Mouse (Mus musculus) common myeloid progenitor, adult 5-6 weeks (primary cell): ENCODE data around the gene Gnmt. TPM values are rescaled to one million over a fixed set of nuclear protein-coding genes. Genes with fewer than 3 reads are reported as not detected.

ENCODE experiments used
- total RNA-seq: library from RNA; stranded (forward); fragments of 200-1000, 187-1606 nt; gene quantifications from 2 replicates; pipeline ENCODE4 v1.2.3, GENCODE M21; 2017

The Gnmt gene
- total RNA-seq, 1 experiment from 2014 or later: not detected

Other genes with a start within 250 kb of the Gnmt start
- not detected in 2 replicates for gene Ttbk1, start 241.5 kb downstream of the Gnmt start, total RNA-seq
- 13.3 and 14.5 TPM in 2 replicates for gene Dnph1, start 232.5 kb downstream of the Gnmt start, total RNA-seq
- 17.3 and 21.2 TPM in 2 replicates for gene Cul9, start 182.8 kb downstream of the Gnmt start, total RNA-seq
- gene Srf, start 173.0 kb downstream of the Gnmt start, total RNA-seq: 32.5 and 35.4 TPM in 2 replicates
- 5.7 and 6.7 TPM in 2 replicates for gene Ptk7, start 99.7 kb downstream of the Gnmt start, total RNA-seq
- gene Klc4, start 83.1 kb downstream of the Gnmt start, total RNA-seq: 6.1 and 6.9 TPM in 2 replicates
- gene Mrpl2, start 82.9 kb downstream of the Gnmt start, total RNA-seq: 102 and 113 TPM in 2 replicates
- gene Cul7, start 78.8 kb downstream of the Gnmt start, total RNA-seq: 13.8 and 22.7 TPM in 2 replicates
- 46.2 and 51.9 TPM in 2 replicates for gene Rrp36, start 54.8 kb downstream of the Gnmt start, total RNA-seq
- 63.6 and 86.9 TPM in 2 replicates for gene Mea1, start 50.4 kb downstream of the Gnmt start, total RNA-seq
- gene Klhdc3, start 48.3 kb downstream of the Gnmt start, total RNA-seq: 29.1 and 37.0 TPM in 2 replicates
- 41.7 and 45.4 TPM in 2 replicates for gene Ppp2r5d, start 24.1 kb downstream of the Gnmt start, total RNA-seq
- 10.3 and 17.7 TPM in 2 replicates for gene Pex6, start 17.7 kb downstream of the Gnmt start, total RNA-seq
- 76.0 and 76.7 TPM in 2 replicates for gene Cnpy3, start 23.0 kb upstream of the Gnmt start, total RNA-seq
- gene Ptcra, start 34.5 kb upstream of the Gnmt start, total RNA-seq: not detected in 2 replicates
- gene 2310039H08Rik, start 43.5 kb upstream of the Gnmt start, total RNA-seq: 15.3 and 16.2 TPM in 2 replicates
- 129 and 146 TPM in 2 replicates for gene Rpl7l1, start 53.5 kb upstream of the Gnmt start, total RNA-seq
- 43.2 and 55.4 TPM in 2 replicates for gene Bicral, start 129.3 kb upstream of the Gnmt start, total RNA-seq
- gene Tbcc, start 161.5 kb upstream of the Gnmt start, total RNA-seq: 12.3 and 16.9 TPM in 2 replicates
- gene Prph2, start 181.3 kb upstream of the Gnmt start, total RNA-seq: not detected in 2 replicates